Mouse (Mus musculus) liver, embryonic 15.5 days (tissue): ENCODE measurements around the gene H2-Ob. TPM values are rescaled to one million over a fixed set of nuclear protein-coding genes. Genes with fewer than 3 reads are reported as not detected.

Experiments
- ATAC-seq: fragments of 200-750 bp; cut with Nextera tagmentation; 2 replicates; pipeline ENCODE4 v1.8.0; 2017; ENCODE audit warnings: moderate number of reproducible peaks, mild to moderate bottlenecking, moderate library complexity; ENCODE audit not compliant: insufficient read depth
- H3K27ac ChIP-seq: fragments of 300-500 bp; sonication (generic); replicated peaks from 2 replicates; pipeline ENCODE4 v1.5.1; 2015; ENCODE audit warnings: mild to moderate bottlenecking, inconsistent platforms
- H3K27me3 ChIP-seq: fragments of 300-500 bp; sonication (generic); 2 replicates; pipeline ENCODE4 v1.6.1; 2015; ENCODE audit warnings: mild to moderate bottlenecking, inconsistent platforms
- H3K36me3 ChIP-seq: fragments of 300-500 bp; sonication (generic); replicated peaks from 2 replicates; pipeline ENCODE4 v1.6.1; 2015; ENCODE audit warnings: moderate library complexity, mild to moderate bottlenecking, inconsistent platforms
- H3K4me1 ChIP-seq: fragments of 300-500 bp; sonication (generic); replicated peaks from 2 replicates; pipeline ENCODE4 v1.6.1; 2015; ENCODE audit warnings: inconsistent platforms
- H3K4me2 ChIP-seq: fragments of 300-500 bp; sonication (generic); 2 replicates; pipeline ENCODE4 v1.6.1; 2015; ENCODE audit warnings: moderate library complexity, mild to moderate bottlenecking, inconsistent platforms
- H3K4me3 ChIP-seq: fragments of 300-500 bp; sonication (generic); replicated peaks from 2 replicates; pipeline ENCODE4 v1.5.1; 2015; ENCODE audit warnings: mild to moderate bottlenecking, inconsistent platforms
- H3K9ac ChIP-seq: fragments of 300-500 bp; sonication (generic); 2 replicates; pipeline ENCODE4 v1.6.1; 2015; ENCODE audit warnings: moderate library complexity, mild to moderate bottlenecking, inconsistent platforms
- H3K9me3 ChIP-seq: fragments of 300-500 bp; sonication (generic); replicated peaks from 2 replicates; pipeline ENCODE4 v1.6.1; 2016; ENCODE audit warnings: inconsistent platforms
- WGBS: fragments of 180-500 bp; shearing (Covaris S2); methylation state at CpG from one replicate; pipeline ENCODE4 v1.1.7; 2015; ENCODE audit warnings: mixed read lengths; ENCODE audit not compliant: insufficient replicate concordance; 5-methylcytosine and 5-hydroxymethylcytosine counted together
- polyA plus RNA-seq: library from polyadenylated mRNA; unstranded; fragments of >200 nt; fragmentation: Nextera tagmentation; extraction: Ambion mirVana; gene quantifications from 2 replicates; pipeline ENCODE4 v1.2.1, GENCODE M21; 2015

The H2-Ob gene
- polyA plus RNA-seq, 1 experiment from 2014 or later = 0.31 TPM

- ATAC-seq = no peak
- H3K9me3 ChIP-seq = no peaks in the 10 kb centered on the region
- H3K9ac ChIP-seq = no peak overlapping the region
- no peaks in the 10 kb centered on the region for H3K27me3 ChIP-seq
- no peak overlapping the region for H3K4me2 ChIP-seq
- no peaks in the 10 kb centered on the region for H3K36me3 ChIP-seq
- 29% methylated on average over 4 of the region's 4 CpGs for WGBS
- no peak overlapping the region for H3K4me3 ChIP-seq
- H3K4me1 ChIP-seq = no peaks in the 10 kb centered on the region
- H3K27ac ChIP-seq = no peak overlapping the region
Observed at GRCm38 (mm10) chr17:34285848-34286247, 47.1 kb downstream of the H2-Ob start.

GRCm38 (mm10) chr17:34286501-34286900 is 47.8 kb downstream of the H2-Ob start:
- no peak overlapping the region for H3K27ac ChIP-seq
- no peak overlapping the region for H3K4me2 ChIP-seq
- no peaks in the 10 kb centered on the region for H3K36me3 ChIP-seq
- no peaks in the 10 kb centered on the region for H3K9me3 ChIP-seq
- H3K9ac ChIP-seq = no peak overlapping the region
- H3K27me3 ChIP-seq = no peaks in the 10 kb centered on the region
- 41% methylated on average over 5 of the region's 5 CpGs for WGBS
- H3K4me1 ChIP-seq = no peaks in the 10 kb centered on the region
- H3K4me3 ChIP-seq = no peak overlapping the region
- no peak for ATAC-seq

GRCm38 (mm10) chr17:34286999-34287398 is 48.3 kb downstream of the H2-Ob start:
- H3K9me3 ChIP-seq = no peaks in the 10 kb centered on the region
- no peaks in the 10 kb centered on the region for H3K4me1 ChIP-seq
- no peaks in the 10 kb centered on the region for H3K27me3 ChIP-seq
- 28% methylated on average over 6 of the region's 6 CpGs for WGBS
- no peak overlapping the region for H3K4me2 ChIP-seq
- no peaks in the 10 kb centered on the region for H3K36me3 ChIP-seq
- no peak for ATAC-seq
- H3K9ac ChIP-seq = no peak overlapping the region
- H3K27ac ChIP-seq = no peak overlapping the region
- H3K4me3 ChIP-seq = no peak overlapping the region

GRCm38 (mm10) chr17:34287648-34288047 is 48.9 kb downstream of the H2-Ob start, which contains the start of gene H2-Aa:
TSS of gene H2-Aa (minus strand) at chr17:34287823.
- Histone ChIP-seq H3K9me3 (no peaks in the 10 kb centered on the region), H3K4me2 (no peak within 1 kb of the TSS), H3K4me1 (no peaks in the 10 kb centered on the region), H3K9ac (no peak within 1 kb of the TSS), H3K36me3 (no peaks in the 10 kb centered on the region), H3K27ac (no peak within 1 kb of the TSS), H3K27me3 (no peaks in the 10 kb centered on the region), H3K4me3 (no peak within 1 kb of the TSS)
- no peak for ATAC-seq
- WGBS = 17% methylated on average over 8 of the region's 8 CpGs

GRCm38 (mm10) chr17:34288131-34288530 is 49.4 kb downstream of the H2-Ob start:
- Histone ChIP-seq H3K4me2 (no peak overlapping the region), H3K4me3 (no peak overlapping the region), H3K27ac (no peak overlapping the region), H3K9ac (no peak overlapping the region), H3K36me3 (no peaks in the 10 kb centered on the region), H3K9me3 (no peaks in the 10 kb centered on the region), H3K4me1 (no peaks in the 10 kb centered on the region), H3K27me3 (no peaks in the 10 kb centered on the region)
- ATAC-seq = no peak
- 45% methylated on average over 3 of the region's 3 CpGs for WGBS

- WGBS = 16% methylated on average over 8 of the region's 8 CpGs
- no peaks in the 10 kb centered on the region for H3K36me3 ChIP-seq
- no peak for ATAC-seq
- H3K9ac ChIP-seq = no peak overlapping the region
- H3K4me2 ChIP-seq = no peak overlapping the region
- H3K4me1 ChIP-seq = no peaks in the 10 kb centered on the region
- H3K27ac ChIP-seq = no peak overlapping the region
- H3K4me3 ChIP-seq = no peak overlapping the region
- 0 out of 2 replicates have a peak, but pooled peaks cover 4% of the 10 kb centered on the region for H3K27me3 ChIP-seq
- H3K9me3 ChIP-seq = no peaks in the 10 kb centered on the region
Observed at GRCm38 (mm10) chr17:34291609-34292008, 52.9 kb downstream of the H2-Ob start.

- Histone ChIP-seq H3K27me3 (0 out of 2 replicates have a peak, but pooled peaks cover 7% of the 10 kb centered on the region), H3K9me3 (no peaks in the 10 kb centered on the region), H3K4me3 (no peak overlapping the region), H3K9ac (no peak overlapping the region), H3K4me1 (no peaks in the 10 kb centered on the region), H3K27ac (no peak overlapping the region), H3K36me3 (no peaks in the 10 kb centered on the region), H3K4me2 (no peak overlapping the region)
- no peak for ATAC-seq
- 67% methylated on average over 4 of the region's 4 CpGs for WGBS
Observed at GRCm38 (mm10) chr17:34292570-34292969, 53.9 kb downstream of the H2-Ob start.

GRCm38 (mm10) chr17:34293533-34293932 is 54.8 kb downstream of the H2-Ob start:
- H3K4me1 ChIP-seq = no peaks in the 10 kb centered on the region
- H3K27me3 ChIP-seq = 0 out of 2 replicates have a peak, but pooled peaks cover 7% of the 10 kb centered on the region
- H3K4me3 ChIP-seq = no peak overlapping the region
- no peak overlapping the region for H3K9ac ChIP-seq
- no peak overlapping the region for H3K27ac ChIP-seq
- ATAC-seq = no peak
- no peak overlapping the region for H3K4me2 ChIP-seq
- H3K9me3 ChIP-seq = no peaks in the 10 kb centered on the region
- 3% methylated on average over 2 of the region's 2 CpGs for WGBS
- no peaks in the 10 kb centered on the region for H3K36me3 ChIP-seq

GRCm38 (mm10) chr17:34294249-34294648 is 55.5 kb downstream of the H2-Ob start:
- no peaks in the 10 kb centered on the region for H3K36me3 ChIP-seq
- no peak for ATAC-seq
- H3K9me3 ChIP-seq = no peaks in the 10 kb centered on the region
- WGBS = 47% methylated on average over 4 of the region's 4 CpGs
- no peak overlapping the region for H3K4me3 ChIP-seq
- H3K4me2 ChIP-seq = no peak overlapping the region
- no peaks in the 10 kb centered on the region for H3K4me1 ChIP-seq
- no peak overlapping the region for H3K27ac ChIP-seq
- 0 out of 2 replicates have a peak, but pooled peaks cover 7% of the 10 kb centered on the region for H3K27me3 ChIP-seq
- H3K9ac ChIP-seq = no peak overlapping the region

- Histone ChIP-seq H3K9me3 (no peaks in the 10 kb centered on the region), H3K36me3 (no peaks in the 10 kb centered on the region), H3K4me3 (no peak overlapping the region), H3K9ac (no peak overlapping the region), H3K27me3 (0 out of 2 replicates have a peak, but pooled peaks cover 7% of the 10 kb centered on the region), H3K4me2 (no peak overlapping the region), H3K27ac (no peak overlapping the region), H3K4me1 (no peaks in the 10 kb centered on the region)
- no peak for ATAC-seq
Observed at GRCm38 (mm10) chr17:34295307-34295706, 56.6 kb downstream of the H2-Ob start.

GRCm38 (mm10) chr17:34295891-34296794 is 57.4 kb downstream of the H2-Ob start:
- H3K27ac ChIP-seq = no peak overlapping the region
- H3K4me1 ChIP-seq = no peaks in the 10 kb centered on the region
- no peaks in the 10 kb centered on the region for H3K9me3 ChIP-seq
- 0 out of 2 replicates have a peak overlapping the region, but pooled peaks have one; percentile 29 for H3K4me2 ChIP-seq
- 0 out of 2 replicates have a peak, but pooled peaks cover 7% of the 10 kb centered on the region for H3K27me3 ChIP-seq
- 24% methylated on average over 23 of the region's 23 CpGs for WGBS
- no peak for ATAC-seq
- no peak overlapping the region for H3K4me3 ChIP-seq
- no peak overlapping the region for H3K9ac ChIP-seq
- H3K36me3 ChIP-seq = no peaks in the 10 kb centered on the region
